Mouse (Mus musculus) heart, adult 9 months (tissue): ENCODE data around the gene Olfr1058.
"Not testable (repeated sequence)": the region's sequence is repeated elsewhere in the genome, so short reads cannot be mapped to it uniquely, and the experiment has no call there.

Source experiments
- DNase-seq, 2 experiments: peaks; one replicate each; pipeline ENCODE4 v3.0.0; 2022; ENCODE audit warnings: low spot score in 2 of 2

The Olfr1058 gene

GRCm38 (mm10) chr2:86388461-86388860 lies at the start of gene Olfr1058:
Olfr1058 (minus strand) TSS chr2:86388561.
- DNase-seq = not testable (repeated sequence)

- not testable (repeated sequence) for DNase-seq
Observed at GRCm38 (mm10) chr2:86428511-86428910, 40.1 kb upstream of the Olfr1058 start.

DNA sequence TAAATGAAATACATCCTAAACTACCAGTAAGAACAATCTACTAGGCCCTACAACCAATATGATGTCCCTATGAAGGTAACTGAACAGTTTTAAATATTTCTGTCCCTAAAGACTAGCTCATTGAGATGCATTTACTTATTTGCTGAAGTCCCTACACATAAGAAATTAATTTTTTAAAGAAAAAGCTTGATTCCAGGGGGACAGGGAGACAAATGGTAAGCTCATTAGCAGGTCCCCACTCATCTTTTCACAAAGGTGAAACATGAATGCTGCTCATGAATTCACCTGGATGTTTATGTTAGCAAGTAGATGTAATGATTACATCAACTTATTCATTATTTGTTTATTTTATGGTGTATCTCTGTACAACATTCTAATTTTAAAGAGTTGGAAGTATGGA lies 38.3 kb upstream of the Olfr1058 start, which contains the start of gene Olfr1062:
Gene Olfr1062, minus strand, starts transcription at position 101 of the 400 bp plus-strand sequence.
- DNase-seq = not testable (repeated sequence)

- DNase-seq = no peak
Observed at GRCm38 (mm10) chr2:86413950-86414349, 25.6 kb upstream of the Olfr1058 start, which contains the start of gene Olfr1061. Olfr1061 (minus strand) TSS chr2:86414050.

GRCm38 (mm10) chr2:86395114-86395513 lies 6.8 kb upstream of the Olfr1058 start:
- DNase-seq = no peak

DNA sequence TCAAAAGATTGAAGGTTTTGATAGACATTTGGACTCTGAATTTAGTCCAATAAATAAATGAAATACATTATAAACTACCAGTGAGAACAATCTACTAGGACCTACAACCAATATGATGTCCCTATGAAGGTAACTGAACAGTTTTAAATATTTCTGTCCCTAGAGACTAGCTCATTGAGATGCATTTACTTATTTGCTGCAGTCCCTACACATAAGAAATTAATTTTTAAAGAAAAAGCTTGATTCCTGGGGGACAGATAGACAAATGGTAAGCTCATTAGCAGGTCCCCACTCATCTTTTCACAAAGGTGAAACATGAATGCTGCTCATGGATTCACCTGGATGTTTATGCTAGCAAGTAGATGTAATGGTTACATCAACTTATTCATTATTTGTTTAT lies 10.1 kb downstream of the Olfr1058 start, which contains the start of gene Olfr1057:
Gene Olfr1057, minus strand, starts transcription at position 101 of the 400 bp plus-strand sequence.
- no peak for DNase-seq

DNA sequence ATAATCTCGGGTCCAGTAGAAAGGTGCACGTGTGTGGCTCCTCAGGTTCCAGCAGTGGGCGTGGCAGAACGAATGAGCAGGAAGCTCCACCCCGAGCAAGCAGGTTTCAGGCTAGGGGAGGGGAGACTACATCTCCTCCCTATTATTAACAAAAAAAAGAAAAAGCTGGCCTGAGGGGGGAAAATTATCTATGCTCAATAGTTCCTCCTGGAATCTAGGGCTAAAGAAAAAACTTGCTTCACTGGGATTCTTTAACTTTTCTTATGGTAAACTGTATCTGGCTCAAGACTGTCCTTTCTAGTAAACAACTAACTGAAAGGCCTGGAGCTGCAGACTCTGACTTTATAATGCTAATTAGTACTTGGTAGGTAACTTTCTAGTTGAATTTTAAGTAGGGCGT lies 22.0 kb downstream of the Olfr1058 start:
- DNase-seq = not testable (repeated sequence)

DNA sequence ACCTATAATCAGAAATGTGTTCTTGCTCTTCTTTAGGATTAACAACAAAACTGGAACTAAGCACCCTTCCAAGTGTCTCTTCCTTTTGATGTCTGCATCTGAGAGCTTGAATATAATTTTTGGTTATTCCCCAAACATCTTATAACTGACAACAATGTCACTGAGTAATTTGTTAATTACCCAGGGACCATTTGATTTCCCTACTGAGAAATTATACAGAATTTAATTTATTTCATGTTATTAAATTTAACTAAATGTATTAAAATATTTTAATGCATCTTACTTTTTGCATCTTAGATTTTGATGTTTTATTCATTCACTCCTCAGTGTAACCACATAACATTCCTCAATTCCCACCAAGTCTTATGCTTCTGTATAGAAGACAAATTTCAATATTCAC lies 26.0 kb downstream of the Olfr1058 start, which contains the start of gene Olfr1056:
Gene Olfr1056, minus strand, starts transcription at position 101 of the 400 bp plus-strand sequence.
- no peak for DNase-seq

DNA sequence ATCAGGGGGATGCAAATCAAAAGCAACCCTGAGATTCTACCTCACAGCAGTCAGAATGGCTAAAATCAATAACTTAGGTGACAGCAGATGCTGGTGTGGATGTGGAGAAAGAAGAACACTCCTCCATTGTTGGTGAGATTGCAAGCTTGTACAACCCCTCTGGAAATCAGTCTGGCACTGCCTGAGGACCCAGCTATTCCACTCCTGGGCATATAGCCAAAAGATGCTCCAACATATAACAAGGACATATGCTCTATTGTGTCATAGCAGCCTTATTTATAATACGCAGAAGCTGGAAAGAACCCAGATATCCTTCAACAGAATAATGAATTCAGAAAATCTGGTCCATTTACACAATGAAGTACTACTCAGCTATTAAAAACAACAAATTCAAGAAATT lies 36.6 kb downstream of the Olfr1058 start:
- DNase-seq = not testable (repeated sequence)

DNA sequence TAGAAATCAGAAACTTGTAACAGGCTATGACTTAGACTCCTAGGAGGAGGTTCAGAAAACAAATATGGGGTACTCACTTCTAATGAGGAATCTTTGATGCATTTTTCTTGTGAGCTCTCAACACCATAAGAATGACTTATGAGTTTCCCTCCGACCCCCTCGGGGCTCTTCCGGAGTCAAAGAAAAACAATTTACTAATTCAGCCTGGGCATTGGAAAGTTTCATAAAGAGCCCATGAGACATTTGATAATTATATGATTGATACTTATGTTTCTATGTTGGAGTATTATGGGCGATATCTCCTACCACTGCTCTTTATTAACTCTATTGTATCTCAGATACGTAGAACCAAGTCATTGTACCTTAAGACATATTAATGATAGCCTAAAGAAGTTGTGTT lies 38.2 kb downstream of the Olfr1058 start, which contains the start of gene Olfr1055:
Gene Olfr1055, minus strand, starts transcription at position 101 of the 400 bp plus-strand sequence.
- no peak for DNase-seq

DNA sequence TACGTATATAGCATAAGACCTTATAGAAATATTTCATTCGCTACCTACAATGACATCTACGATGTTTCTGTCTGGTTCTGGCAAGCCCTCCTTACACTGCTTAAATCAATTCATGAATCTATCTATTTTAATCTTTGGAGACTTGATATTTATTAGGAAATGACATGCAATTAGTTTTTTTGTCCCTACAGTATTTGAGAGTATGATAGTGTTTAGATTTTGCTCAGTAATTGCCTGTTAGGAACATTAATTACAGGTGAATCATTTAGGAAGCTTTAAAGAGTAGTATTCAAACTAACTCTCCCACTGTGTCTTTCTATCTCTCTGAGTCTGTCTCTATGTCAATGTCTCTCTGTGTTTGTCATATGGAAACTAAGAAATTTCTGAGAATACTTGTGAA lies 53.0 kb downstream of the Olfr1058 start, which contains the start of gene Olfr1054:
Gene Olfr1054, minus strand, starts transcription at position 101 of the 400 bp plus-strand sequence.
- DNase-seq = no peak
